Comparison of ENCODE assay signal across 12 mouse cellular contexts in the genomic region with DNA sequence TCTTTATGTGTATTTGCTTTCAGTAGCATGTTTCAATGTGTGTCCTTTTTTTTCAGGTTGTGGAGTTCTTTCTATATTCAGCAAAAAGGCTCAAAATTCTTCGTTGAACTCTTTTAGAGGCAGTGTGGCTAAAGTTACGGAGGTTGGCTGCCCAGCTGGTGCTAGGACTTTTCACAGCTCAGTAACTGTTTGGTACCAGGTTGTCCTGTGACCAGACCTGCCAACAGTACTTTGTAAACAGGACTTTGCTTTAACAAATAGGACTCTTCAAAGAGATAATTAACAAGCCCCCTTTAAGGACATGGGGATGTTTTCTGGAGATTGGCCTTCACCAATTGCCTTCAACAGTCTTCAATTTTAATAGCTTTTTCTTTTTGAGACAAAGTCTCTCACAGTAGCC. TPM values are rescaled to one million over a fixed set of nuclear protein-coding genes. Genes with fewer than 3 reads are reported as not detected.
DNase-seq lines count a peak whose midpoint lies in the region; ATAC-seq lines count a peak whose summit lies in the region.
"Had no signal": no experiment of that assay in that cellular context is flagged by ENCODE, and none has a peak within 500 bp of the region (broad histone marks: within the 10 kb centered on the region; RNA-seq: fewer than 3 reads in every experiment).

No protein-coding gene starts in this region.

- peak overlapping the region; percentile 91 for H3K4me2 ChIP-seq in intestine, embryonic 14.5 days (ENCODE audit: low read length)
- no peak overlapping the region for H3K4me2 ChIP-seq in intestine, embryonic 15.5 days (replicated peaks)
- H3K4me2 ChIP-seq in hindbrain, embryonic 15.5 days, result peak overlapping the region; percentile 72; the same call in 1 of the 2 replicates

- no peak overlapping the region for H3K4me3 ChIP-seq in intestine, embryonic 14.5 days (ENCODE audit: low read depth, low read length)
- no peak overlapping the region for H3K4me3 ChIP-seq in intestine, embryonic 15.5 days (replicated peaks)
- peak overlapping the region; percentile 72; the same call in 1 of the 2 replicates for H3K4me3 ChIP-seq in embryonic facial prominence, embryonic 10.5 days
- no peak overlapping the region for H3K4me3 ChIP-seq in hindbrain, embryonic 15.5 days
- peak overlapping the region; percentile 73; the same call in 1 of the 2 replicates for H3K4me3 ChIP-seq in limb, embryonic 10.5 days

- no peaks in the 10 kb centered on the region for H3K36me3 ChIP-seq in intestine, embryonic 14.5 days (ENCODE audit: control insufficient read depth, insufficient read depth, low read length)
- no peaks in the 10 kb centered on the region for H3K36me3 ChIP-seq in intestine, embryonic 15.5 days
- peaks cover 9% of the 10 kb centered on the region for H3K36me3 ChIP-seq in embryonic facial prominence, embryonic 10.5 days (replicated peaks)
- no peaks in the 10 kb centered on the region for H3K36me3 ChIP-seq in hindbrain, embryonic 15.5 days
- H3K36me3 ChIP-seq in limb, embryonic 10.5 days, result peaks cover 7% of the 10 kb centered on the region

- no peak for DNase-seq in intestine, embryonic 14.5 days (ENCODE audit: low spot score)
- no peak for DNase-seq in embryonic facial prominence, embryonic 10.5 days (ENCODE audit: low spot score)
- no peak for DNase-seq in limb, embryonic 10.5 days (ENCODE audit: low spot score)
- DNase-seq in frontal cortex, adult 2 months (ENCODE audit: extremely low spot score in 1 of 2, low spot score in 1 of 2), result no peak
- no peak for DNase-seq in ovary, postnatal 10 days (ENCODE audit: low spot score)
- no peak for DNase-seq in adrenal gland, postnatal 14 days
- DNase-seq: cerebellum, postnatal 10 days; lung, postnatal 14 days; right cerebral cortex, postnatal 4 days had no signal

- no peak overlapping the region for H3K9ac ChIP-seq in intestine, embryonic 14.5 days (ENCODE audit: low read length)
- no peak overlapping the region for H3K9ac ChIP-seq in intestine, embryonic 15.5 days
- no peak overlapping the region for H3K9ac ChIP-seq in hindbrain, embryonic 15.5 days

- 72% methylated on average over 2 of the region's 2 CpGs for WGBS in intestine, embryonic 14.5 days
- 75% methylated on average over 2 of the region's 2 CpGs for WGBS in intestine, embryonic 15.5 days
- WGBS in embryonic facial prominence, embryonic 10.5 days, result 77% methylated on average over 2 of the region's 2 CpGs
- 75% methylated on average over 2 of the region's 2 CpGs for WGBS in hindbrain, embryonic 15.5 days
- WGBS in limb, embryonic 10.5 days, result 77% methylated on average over 2 of the region's 2 CpGs

- H3K27ac ChIP-seq in intestine, embryonic 14.5 days (ENCODE audit: low read depth), result no peak overlapping the region
- no peak overlapping the region for H3K27ac ChIP-seq in intestine, embryonic 15.5 days
- no peak overlapping the region for H3K27ac ChIP-seq in embryonic facial prominence, embryonic 10.5 days (replicated peaks)
- no peak overlapping the region for H3K27ac ChIP-seq in hindbrain, embryonic 15.5 days (replicated peaks)
- no peak overlapping the region for H3K27ac ChIP-seq in limb, embryonic 10.5 days

- no peak for ATAC-seq in intestine, embryonic 14.5 days (replicated peaks; ENCODE audit: low FRiP score, low TSS enrichment, low read depth)
- ATAC-seq in intestine, embryonic 15.5 days, result no peak
- no peak for ATAC-seq in hindbrain, embryonic 15.5 days (ENCODE audit: low FRiP score, low read depth)

- H3K9me3 ChIP-seq in intestine, embryonic 14.5 days (ENCODE audit: control insufficient read depth, low read length), result no peaks in the 10 kb centered on the region
- H3K9me3 ChIP-seq in intestine, embryonic 15.5 days, result no peaks in the 10 kb centered on the region
- H3K9me3 ChIP-seq in embryonic facial prominence, embryonic 10.5 days, result peaks cover 5% of the 10 kb centered on the region; the same call in 1 of the 2 replicates
- H3K9me3 ChIP-seq in hindbrain, embryonic 15.5 days, result no peaks in the 10 kb centered on the region
- no peaks in the 10 kb centered on the region for H3K9me3 ChIP-seq in limb, embryonic 10.5 days (replicated peaks)

- H3K4me1 ChIP-seq in intestine, embryonic 14.5 days (replicated peaks; ENCODE audit: control insufficient read depth, insufficient read depth, low read length), result peaks cover 10% of the 10 kb centered on the region; the same call in 1 of the 2 replicates
- H3K4me1 ChIP-seq in intestine, embryonic 15.5 days (replicated peaks), result no peaks in the 10 kb centered on the region
- H3K4me1 ChIP-seq in embryonic facial prominence, embryonic 10.5 days, result peaks cover 9% of the 10 kb centered on the region
- H3K4me1 ChIP-seq in hindbrain, embryonic 15.5 days (replicated peaks), result peaks cover 9% of the 10 kb centered on the region
- H3K4me1 ChIP-seq in limb, embryonic 10.5 days, result peaks cover 9% of the 10 kb centered on the region

- no peaks in the 10 kb centered on the region for H3K27me3 ChIP-seq in intestine, embryonic 14.5 days (replicated peaks; ENCODE audit: control insufficient read depth, insufficient read depth, low read length)
- no peaks in the 10 kb centered on the region for H3K27me3 ChIP-seq in intestine, embryonic 15.5 days (replicated peaks)
- no peaks in the 10 kb centered on the region for H3K27me3 ChIP-seq in embryonic facial prominence, embryonic 10.5 days (replicated peaks; ENCODE audit: low read depth, poor library complexity, severe bottlenecking)
- no peaks in the 10 kb centered on the region for H3K27me3 ChIP-seq in hindbrain, embryonic 15.5 days
- no peaks in the 10 kb centered on the region for H3K27me3 ChIP-seq in limb, embryonic 10.5 days (ENCODE audit: low read depth, poor library complexity, severe bottlenecking)

RNA-seq across cellular contexts. Expression of a gene that starts 1.1 kb away (rescaled TPM):
- polyA plus RNA-seq in intestine, embryonic 14.5 days (2014; fragmentation: Nextera tagmentation; extraction: Ambion mirVana), result 3.8 and 3.9 TPM in 2 replicates
- polyA plus RNA-seq in intestine, embryonic 15.5 days (2015; fragmentation: Nextera tagmentation; extraction: Ambion mirVana), result 2.4 and 2.6 TPM in 2 replicates
- polyA plus RNA-seq in embryonic facial prominence, embryonic 10.5 days (2016; fragmentation: Nextera tagmentation; extraction: Ambion mirVana), result 4.9 and 5.7 TPM in 2 replicates
- polyA plus RNA-seq in hindbrain, embryonic 15.5 days (2015; fragmentation: Nextera tagmentation; extraction: Ambion mirVana), result 2.5 and 2.6 TPM in 2 replicates
- 2.9 and 4.8 TPM in 2 replicates for polyA plus RNA-seq in limb, embryonic 10.5 days (2016; fragmentation: Nextera tagmentation; extraction: Ambion mirVana)
- 1.3 and 1.6 TPM in 2 replicates for polyA plus RNA-seq in frontal cortex, adult 2 months (2012; rRNA removed)
- total RNA-seq in adrenal gland, postnatal 14 days (2021), result 2.4 and 8.6 TPM in 2 replicates

RNA-seq across cellular contexts. Expression of a gene that starts 32.4 kb away (rescaled TPM):
- 285 and 292 TPM in 2 replicates for polyA plus RNA-seq in intestine, embryonic 14.5 days (2014; fragmentation: Nextera tagmentation; extraction: Ambion mirVana)
- 305 TPM in 2 replicates for polyA plus RNA-seq in intestine, embryonic 15.5 days (2015; fragmentation: Nextera tagmentation; extraction: Ambion mirVana)
- 333 and 338 TPM in 2 replicates for polyA plus RNA-seq in embryonic facial prominence, embryonic 10.5 days (2016; fragmentation: Nextera tagmentation; extraction: Ambion mirVana)
- 256 and 262 TPM in 2 replicates for polyA plus RNA-seq in hindbrain, embryonic 15.5 days (2015; fragmentation: Nextera tagmentation; extraction: Ambion mirVana)
- 330 and 337 TPM in 2 replicates for polyA plus RNA-seq in limb, embryonic 10.5 days (2016; fragmentation: Nextera tagmentation; extraction: Ambion mirVana)
- polyA plus RNA-seq in frontal cortex, adult 2 months (2012; rRNA removed), result 138 and 166 TPM in 2 replicates
- total RNA-seq in adrenal gland, postnatal 14 days (2021), result 183 and 205 TPM in 2 replicates

RNA-seq across cellular contexts. Expression of a gene that starts 32.6 kb away (rescaled TPM):
- polyA plus RNA-seq in intestine, embryonic 14.5 days (2014; fragmentation: Nextera tagmentation; extraction: Ambion mirVana), result 1.3 and 1.6 TPM in 2 replicates
- 0.68 and 1.0 TPM in 2 replicates for polyA plus RNA-seq in intestine, embryonic 15.5 days (2015; fragmentation: Nextera tagmentation; extraction: Ambion mirVana)
- polyA plus RNA-seq in embryonic facial prominence, embryonic 10.5 days (2016; fragmentation: Nextera tagmentation; extraction: Ambion mirVana), result 1.2 and 1.5 TPM in 2 replicates
- polyA plus RNA-seq in hindbrain, embryonic 15.5 days (2015; fragmentation: Nextera tagmentation; extraction: Ambion mirVana), result 1.1 and 1.4 TPM in 2 replicates
- polyA plus RNA-seq in limb, embryonic 10.5 days (2016; fragmentation: Nextera tagmentation; extraction: Ambion mirVana), result 1.0 and 1.1 TPM in 2 replicates
- polyA plus RNA-seq in frontal cortex, adult 2 months (2012; rRNA removed), result 0.34 TPM in 1 of 2 replicates, not detected in the other
- total RNA-seq in adrenal gland, postnatal 14 days (2021), result not detected in 2 replicates
- total RNA-seq: layer of hippocampus, adult 2 months had no signal

RNA-seq across cellular contexts. Expression of a gene that starts 54.6 kb away (rescaled TPM):
- 39.4 and 46.0 TPM in 2 replicates for polyA plus RNA-seq in intestine, embryonic 14.5 days (2014; fragmentation: Nextera tagmentation; extraction: Ambion mirVana)
- 24.1 and 27.8 TPM in 2 replicates for polyA plus RNA-seq in intestine, embryonic 15.5 days (2015; fragmentation: Nextera tagmentation; extraction: Ambion mirVana)
- 46.0 and 48.7 TPM in 2 replicates for polyA plus RNA-seq in embryonic facial prominence, embryonic 10.5 days (2016; fragmentation: Nextera tagmentation; extraction: Ambion mirVana)
- polyA plus RNA-seq in hindbrain, embryonic 15.5 days (2015; fragmentation: Nextera tagmentation; extraction: Ambion mirVana), result 35.1 and 35.8 TPM in 2 replicates
- 40.6 and 46.7 TPM in 2 replicates for polyA plus RNA-seq in limb, embryonic 10.5 days (2016; fragmentation: Nextera tagmentation; extraction: Ambion mirVana)
- 26.9 and 30.1 TPM in 2 replicates for polyA plus RNA-seq in frontal cortex, adult 2 months (2012; rRNA removed)
- 48.8 and 53.9 TPM in 2 replicates for total RNA-seq in adrenal gland, postnatal 14 days (2021)

Comparison
In these comparisons a context has a peak if more than half of its experiments do, and no peak if none do; other contexts are left out.
1. H3K4me3 ChIP-seq: peak in embryonic facial prominence, embryonic 10.5 days (single experiment) and limb, embryonic 10.5 days (single experiment); none in intestine, embryonic 14.5 days (single experiment), intestine, embryonic 15.5 days (single experiment) and hindbrain, embryonic 15.5 days (single experiment).